Mouse (Mus musculus): ENCODE data around the gene Aim2.

DNA sequence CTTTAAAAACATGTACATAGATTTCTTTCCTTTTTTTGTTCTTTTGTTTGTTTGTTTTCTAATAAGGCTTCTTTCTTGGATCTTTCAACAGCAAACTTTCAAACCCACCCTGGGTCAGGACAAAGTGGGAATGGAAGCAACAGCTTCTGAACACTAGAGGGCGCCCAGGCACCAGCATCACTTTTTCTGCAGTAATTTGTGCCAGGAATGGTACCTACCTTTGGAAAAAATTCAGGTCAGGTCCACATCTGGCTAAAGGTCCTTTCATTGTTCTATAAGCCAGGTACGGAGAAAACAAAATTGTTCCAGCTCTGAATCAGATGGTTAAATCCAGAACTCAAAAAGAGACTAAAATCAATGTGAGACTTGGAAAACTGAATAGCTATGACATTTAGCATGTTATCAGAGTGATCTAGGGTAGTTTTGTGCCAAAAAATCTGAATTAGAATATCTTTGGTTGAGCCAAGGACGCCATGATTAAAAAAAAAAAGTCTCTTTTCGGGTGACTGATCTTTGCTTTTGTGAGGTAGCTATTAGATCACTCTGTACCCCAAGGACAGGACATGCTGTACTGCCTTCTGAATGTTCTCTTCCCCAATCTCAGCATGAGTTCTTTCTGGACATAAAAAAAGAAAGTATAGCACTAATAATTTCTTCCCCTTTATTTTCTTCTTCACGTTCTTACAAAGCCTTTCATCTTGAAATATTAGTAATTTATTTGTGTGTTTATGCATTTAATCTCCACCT lies 26.7 kb upstream of the Aim2 start:
- TF ChIP-seq POLR2A (IDR thresholded peaks at IDR 0.05; ENCODE audit: low read depth, low read length), result no peak
- peak; percentile 55; the same call in 1 of the 2 replicates for TF ChIP-seq CTCF (IDR thresholded peaks at IDR 0.05; ENCODE audit: extremely low read depth, insufficient read length, insufficient replicate concordance, low read depth, low read length)
